Mouse (Mus musculus) embryonic fibroblast, embryonic 13.5 days (primary cell): ENCODE data around the gene Dnm1l. TPM values are rescaled to one million over a fixed set of nuclear protein-coding genes. Genes with fewer than 3 reads are reported as not detected.
A peak's percentile ranks its signal among the peaks of the same experiment; 100 is the strongest.
"Not testable (repeated sequence)": the region's sequence is repeated elsewhere in the genome, so short reads cannot be mapped to it uniquely, and the experiment has no call there.

ENCODE experiments used
- H3K27ac ChIP-seq: 2 replicates; pipeline ENCODE4 v1.5.1; 2012; ENCODE audit warnings: low read length, control low read depth, inconsistent platforms; ENCODE audit not compliant: insufficient read depth
- H3K4me1 ChIP-seq: 2 replicates; pipeline ENCODE4 v1.6.1; 2011; ENCODE audit warnings: low read length; ENCODE audit not compliant: control insufficient read depth, insufficient read depth
- H3K4me3 ChIP-seq: 2 replicates; pipeline ENCODE4 v1.5.1; 2011; ENCODE audit warnings: mild to moderate bottlenecking, control low read depth, low read length; ENCODE audit not compliant: insufficient read depth
- CTCF ChIP-seq: IDR thresholded peaks from 2 replicates; pipeline ENCODE4 v1.5.1; 2011; ENCODE audit warnings: mild to moderate bottlenecking, control low read depth, low read length, moderate library complexity, borderline replicate concordance; ENCODE audit not compliant: insufficient read depth
- POLR2A ChIP-seq: IDR thresholded peaks from 2 replicates; pipeline ENCODE4 v1.6.1; 2011; ENCODE audit warnings: low read depth, mild to moderate bottlenecking, control low read depth, low read length, moderate library complexity
- polyA plus RNA-seq: library from polyadenylated mRNA; stranded (reverse); fragments of >200 nt; gene quantifications from 2 replicates; pipeline ENCODE4 v1.2.4, GENCODE M21; 2011; ENCODE audit warnings: low read depth; ENCODE audit not compliant: missing spikeins, insufficient read length

Gene Dnm1l
- polyA plus RNA-seq: 95.7 and 105 TPM in 2 replicates

DNA sequence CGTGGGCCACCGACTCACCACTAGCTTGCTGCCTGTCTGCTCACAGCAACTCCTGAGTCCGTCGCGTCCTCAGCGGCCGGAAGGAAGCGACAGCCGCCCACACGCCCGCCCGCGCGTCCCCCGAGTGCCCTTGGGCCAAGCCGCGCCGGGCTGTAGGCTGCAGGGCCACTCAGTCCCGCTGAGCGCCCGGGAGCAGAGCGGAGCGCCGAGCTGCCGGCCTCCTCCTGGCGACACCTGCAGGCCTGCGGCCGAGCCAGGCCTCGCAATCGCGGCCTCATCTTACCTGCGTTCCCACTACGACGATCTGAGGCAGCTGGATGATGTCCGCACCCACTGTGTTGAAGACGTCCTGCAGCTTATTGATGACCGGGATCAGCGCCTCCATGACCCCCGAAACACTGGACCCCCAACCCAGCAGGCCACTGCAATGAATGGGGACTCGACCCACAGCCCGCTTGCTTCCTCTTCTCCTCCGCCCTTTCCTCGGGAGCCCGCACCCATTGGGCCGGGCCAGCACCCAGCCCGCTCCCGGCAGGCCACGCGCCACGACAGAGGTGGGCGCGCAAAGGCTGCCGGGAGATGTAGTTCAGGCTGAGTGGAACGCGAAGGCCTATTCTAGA, at the start of gene Dnm1l:
Gene Dnm1l, minus strand, starts transcription at position 479 of the 620 bp plus-strand sequence.
- TF ChIP-seq POLR2A: peak; percentile 90
- TF ChIP-seq CTCF: no peak
- Histone ChIP-seq H3K4me1 (no peaks in the 10 kb centered on the region; the same call in 1 of the 2 replicates), H3K27ac (peak within 1 kb of the TSS; percentile 32), H3K4me3 (peak within 1 kb of the TSS; percentile 70)

DNA sequence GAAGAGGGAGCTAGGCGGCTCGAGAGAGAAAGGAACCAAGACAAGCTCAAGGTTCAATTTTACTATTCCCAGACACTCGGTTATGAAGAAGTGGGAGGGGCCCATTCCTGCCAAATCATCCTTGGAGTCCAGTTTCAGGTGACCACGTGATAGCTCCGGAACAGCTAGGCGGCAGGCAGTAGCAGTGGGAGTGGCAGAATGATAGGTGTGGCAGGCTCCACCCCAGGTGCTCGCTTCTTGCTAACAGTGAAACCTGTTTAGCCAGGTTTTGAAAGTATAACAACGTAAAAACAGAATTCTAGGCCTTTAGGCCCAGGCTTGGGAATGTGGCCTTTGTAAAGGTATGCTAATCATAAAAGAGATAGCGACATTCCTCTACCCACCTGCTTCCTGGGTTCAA, 8.5 kb upstream of the Dnm1l start:
- not testable (repeated sequence) for H3K4me1 ChIP-seq, H3K27ac ChIP-seq, H3K4me3 ChIP-seq

GRCm38 (mm10) chr16:16359101-16359482, 333 bp upstream of the Dnm1l start:
- not testable (repeated sequence) for H3K4me1 ChIP-seq, H3K4me3 ChIP-seq, H3K27ac ChIP-seq

- TF ChIP-seq CTCF (no peak), POLR2A (no peak)
Observed at GRCm38 (mm10) chr16:16357908-16358307, 851 bp downstream of the Dnm1l start.

GRCm38 (mm10) chr16:16346420-16346819, 12.3 kb downstream of the Dnm1l start:
- H3K4me1 ChIP-seq: no peaks in the 10 kb centered on the region
- TF ChIP-seq CTCF (no peak), POLR2A (no peak)
- H3K4me3 ChIP-seq: no peak overlapping the region
- peak overlapping the region; percentile 88 for H3K27ac ChIP-seq

More at GRCm38 (mm10) chr16:16357908-16358307, 851 bp downstream of the Dnm1l start:
- no peaks in the 10 kb centered on the region; the same call in 1 of the 2 replicates for H3K4me1 ChIP-seq
- H3K27ac ChIP-seq: no peak overlapping the region
- H3K4me3 ChIP-seq: peak overlapping the region; percentile 70

DNA sequence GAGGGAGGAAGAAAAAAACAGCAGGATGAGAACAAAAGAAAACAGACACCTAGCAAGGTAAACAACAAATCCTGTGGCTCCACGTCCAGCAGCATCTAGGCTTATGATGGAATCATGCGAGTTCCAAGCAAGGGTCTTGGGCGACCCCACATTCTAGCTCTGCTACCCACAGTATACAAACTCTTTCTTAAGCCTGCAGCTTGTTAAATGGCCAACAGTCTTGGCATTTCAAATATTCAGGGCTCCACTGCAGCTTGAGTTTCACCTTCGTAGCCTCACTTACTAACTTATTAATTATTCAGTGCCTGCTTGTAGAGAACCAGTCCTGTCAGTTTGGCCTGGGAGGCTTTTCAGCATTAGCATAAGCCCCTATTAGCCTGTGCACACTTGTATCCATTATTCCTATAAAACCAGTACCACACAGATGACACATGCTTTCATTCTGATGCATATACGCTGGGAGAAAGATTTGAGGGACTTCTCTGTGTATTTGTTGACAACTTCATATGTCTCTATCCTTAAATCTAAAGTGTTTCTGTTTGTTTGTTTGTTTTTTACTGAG, 32.9 kb downstream of the Dnm1l start:
- Histone ChIP-seq H3K4me3 (no peak overlapping the region), H3K4me1 (no peaks in the 10 kb centered on the region), H3K27ac (no peak overlapping the region)
- no peak for TF ChIP-seq CTCF
- no peak for TF ChIP-seq POLR2A

DNA sequence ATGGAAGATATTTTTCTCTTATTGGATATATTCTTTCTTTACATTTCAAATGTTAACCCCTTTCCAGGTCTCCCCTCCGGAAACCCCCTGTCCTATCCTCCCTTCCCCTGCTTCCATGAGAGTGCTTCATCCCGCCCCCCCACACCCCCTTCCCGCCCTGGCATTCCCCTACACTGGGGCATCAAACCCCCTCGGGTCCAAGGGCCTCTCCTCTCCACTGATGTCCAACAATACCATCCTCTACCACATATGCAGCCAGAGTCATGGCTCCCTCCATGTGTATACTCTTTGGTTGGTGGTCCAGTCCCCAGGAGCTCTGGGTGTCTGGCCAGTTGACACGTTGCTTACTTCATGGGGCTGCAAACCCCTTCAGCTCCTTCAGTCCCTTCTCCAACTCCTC, 47.4 kb downstream of the Dnm1l start:
- H3K27ac ChIP-seq: no peak overlapping the region
- no peaks in the 10 kb centered on the region for H3K4me1 ChIP-seq
- H3K4me3 ChIP-seq: no peak overlapping the region
- TF ChIP-seq POLR2A (no peak), CTCF (no peak)

- peak overlapping the region; percentile 51; the same call in 1 of the 2 replicates for H3K27ac ChIP-seq
- H3K4me3 ChIP-seq: peak overlapping the region; percentile 98
- peaks cover 3% of the 10 kb centered on the region for H3K4me1 ChIP-seq
- TF ChIP-seq POLR2A (no peak), CTCF (no peak)
Observed at GRCm38 (mm10) chr16:16303888-16304287, 54.9 kb downstream of the Dnm1l start.

DNA sequence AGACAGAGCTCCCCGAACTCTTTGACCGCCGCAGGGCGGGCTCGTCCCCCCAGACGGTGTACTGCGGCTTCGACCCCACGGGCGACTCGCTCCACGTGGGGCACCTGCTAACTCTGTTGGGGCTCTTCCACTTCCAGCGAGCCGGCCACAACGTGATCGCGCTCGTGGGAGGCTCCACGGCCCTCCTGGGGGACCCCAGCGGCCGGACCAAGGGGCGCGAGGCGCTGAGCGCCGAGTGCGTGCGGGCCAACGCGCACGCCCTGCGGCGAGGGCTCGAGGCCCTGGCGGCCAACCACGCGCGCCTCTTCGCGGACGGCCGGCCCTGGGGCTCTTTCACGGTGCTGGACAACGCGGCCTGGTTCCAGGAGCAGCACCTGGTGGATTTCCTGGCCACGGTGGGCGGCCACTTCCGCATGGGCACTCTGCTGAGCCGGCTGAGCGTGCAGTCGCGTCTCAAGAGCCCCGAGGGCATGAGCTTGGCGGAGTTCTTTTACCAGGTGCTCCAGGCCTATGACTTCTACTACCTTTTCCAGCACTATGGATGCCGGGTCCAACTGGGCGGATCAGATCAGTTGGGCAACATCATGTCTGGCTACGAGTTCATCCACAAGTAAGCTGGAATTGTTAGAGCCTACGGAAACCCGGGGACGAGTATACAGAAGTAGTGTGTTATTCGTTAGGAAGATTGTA, 55.5 kb downstream of the Dnm1l start:
- H3K27ac ChIP-seq: peak overlapping the region; percentile 51
- TF ChIP-seq CTCF (no peak), POLR2A (no peak)
- H3K4me3 ChIP-seq: peak overlapping the region; percentile 98
- H3K4me1 ChIP-seq: peaks cover 3% of the 10 kb centered on the region

- H3K4me1 ChIP-seq: peaks cover 3% of the 10 kb centered on the region
- peak within 1 kb of the TSS; percentile 100 for H3K27ac ChIP-seq
- peak within 1 kb of the TSS; percentile 98 for H3K4me3 ChIP-seq
- TF ChIP-seq CTCF (peak; percentile 49; the same call in 1 of the 2 replicates), POLR2A (peak; percentile 89)
Observed at GRCm38 (mm10) chr16:16302369-16303137, 56.2 kb downstream of the Dnm1l start, which contains the start of gene Yars2. Gene Yars2, plus strand, starts transcription at chr16:16302965.
